Mouse (Mus musculus) limb, embryonic 13.5 days (tissue): ENCODE results near the gene Higd2a. TPM values are rescaled to one million over a fixed set of nuclear protein-coding genes. Genes with fewer than 3 reads are reported as not detected.

Experiments
- ATAC-seq: fragments of 200-750 bp; cut with Nextera tagmentation; 2 replicates; pipeline ENCODE4 v1.8.0; 2017; ENCODE audit warnings: low read depth, moderate number of reproducible peaks, moderate TSS enrichment; ENCODE audit not compliant: low FRiP score
- H3K27ac ChIP-seq: fragments of 300-500 bp; sonication (generic); 2 replicates; pipeline ENCODE4 v1.5.1; 2015; ENCODE audit warnings: inconsistent platforms, mild to moderate bottlenecking, moderate library complexity
- H3K27me3 ChIP-seq: fragments of 300-500 bp; sonication (generic); 2 replicates; pipeline ENCODE4 v1.6.1; 2015; ENCODE audit warnings: mild to moderate bottlenecking, inconsistent platforms
- H3K36me3 ChIP-seq: fragments of 300-500 bp; sonication (generic); 2 replicates; pipeline ENCODE4 v1.6.1; 2015; ENCODE audit warnings: inconsistent platforms, mild to moderate bottlenecking, moderate library complexity
- H3K4me1 ChIP-seq: fragments of 300-500 bp; sonication (generic); 2 replicates; pipeline ENCODE4 v1.6.1; 2015; ENCODE audit warnings: inconsistent platforms
- H3K4me2 ChIP-seq: fragments of 300-500 bp; sonication (generic); replicated peaks from 2 replicates; pipeline ENCODE4 v1.6.1; 2015; ENCODE audit warnings: inconsistent platforms, mild to moderate bottlenecking, moderate library complexity
- H3K4me3 ChIP-seq: fragments of 300-500 bp; sonication (generic); 2 replicates; pipeline ENCODE4 v1.5.1; 2015; ENCODE audit warnings: moderate library complexity, mild to moderate bottlenecking, inconsistent platforms
- H3K9ac ChIP-seq: fragments of 300-500 bp; sonication (generic); 2 replicates; pipeline ENCODE4 v1.6.1; 2015; ENCODE audit warnings: mild to moderate bottlenecking, inconsistent platforms
- H3K9me3 ChIP-seq: fragments of 300-500 bp; sonication (generic); 2 replicates; pipeline ENCODE4 v1.6.1; 2016; ENCODE audit warnings: inconsistent platforms
- WGBS: fragments of 180-500 bp; shearing (Covaris S2); methylation state at CpG from one replicate; pipeline ENCODE4 v1.1.7; 2015; 5-methylcytosine and 5-hydroxymethylcytosine counted together
- microRNA-seq: library from miRNA; unstranded; fragments of <30 nt; microRNA quantifications from one replicate; pipeline ENCODE4, GENCODE M21; 2016
- polyA plus RNA-seq: library from polyadenylated mRNA; unstranded; fragments of >200 nt; fragmentation: Nextera tagmentation; extraction: Ambion mirVana; gene quantifications from 2 replicates; pipeline ENCODE4 v1.2.1, GENCODE M21; 2015

The Higd2a gene
- polyA plus RNA-seq, 1 experiment from 2014 or later: 165 TPM

DNA sequence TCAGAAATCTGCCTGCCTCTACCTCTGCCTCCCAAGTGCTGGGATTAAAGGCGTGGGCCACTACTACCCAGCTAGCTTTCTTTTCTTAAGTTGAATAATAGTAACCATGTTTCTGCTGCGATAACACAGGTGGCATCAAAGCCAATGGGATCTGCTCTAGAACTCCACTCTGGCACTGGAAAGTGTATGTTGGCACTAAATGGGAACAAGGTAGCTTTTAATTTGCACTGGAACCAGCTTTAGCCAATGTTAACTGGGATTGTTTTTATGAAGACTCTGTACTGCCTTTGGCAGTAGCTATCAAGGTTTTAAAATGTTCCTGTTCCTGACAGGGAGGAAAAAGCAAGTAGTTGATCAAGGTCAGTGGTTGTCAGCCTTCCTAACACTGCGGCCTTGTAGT, 45.0 kb downstream of the Higd2a start:
- no peak for ATAC-seq
- peaks cover 60% of the 10 kb centered on the region for H3K36me3 ChIP-seq
- 95% methylated on average over 3 of the region's 3 CpGs for WGBS
- no peak overlapping the region for H3K9ac ChIP-seq
- H3K27me3 ChIP-seq: no peaks in the 10 kb centered on the region
- no peaks in the 10 kb centered on the region for H3K4me1 ChIP-seq
- no peak overlapping the region for H3K4me3 ChIP-seq
- H3K4me2 ChIP-seq: no peak overlapping the region
- no peaks in the 10 kb centered on the region for H3K9me3 ChIP-seq
- no peak overlapping the region for H3K27ac ChIP-seq

Small RNA genes lying within 50 kb of the gene (microRNA-seq; reads per million reads assigned to microRNA genes)
- not detected for gene Gm24195

Other genes starting within 250 kb of the Higd2a start
- gene Cplx2, start 218.9 kb upstream of the Higd2a start, polyA plus RNA-seq: 3.8 and 4.0 TPM in 2 replicates
- gene Thoc3, start 121.4 kb upstream of the Higd2a start, polyA plus RNA-seq: 131 and 142 TPM in 2 replicates
- gene Simc1, start 86.4 kb upstream of the Higd2a start, polyA plus RNA-seq: 16.2 and 17.4 TPM in 2 replicates
- gene 4833439L19Rik, start 24.8 kb upstream of the Higd2a start, polyA plus RNA-seq: 150 and 156 TPM in 2 replicates
- 33.6 and 39.5 TPM in 2 replicates for gene Arl10, start 15.2 kb upstream of the Higd2a start, polyA plus RNA-seq
- 91.5 and 91.9 TPM in 2 replicates for gene Nop16, start 117 bp upstream of the Higd2a start, polyA plus RNA-seq
- gene Cltb, start 21.1 kb downstream of the Higd2a start, polyA plus RNA-seq: 30.3 and 31.2 TPM in 2 replicates
- 85.8 and 90.0 TPM in 2 replicates for gene Faf2, start 31.6 kb downstream of the Higd2a start, polyA plus RNA-seq
- gene Rnf44, start 103.7 kb downstream of the Higd2a start, polyA plus RNA-seq: 57.3 and 60.4 TPM in 2 replicates
- 0.05 TPM in 2 replicates for gene Cdhr2, start 111.3 kb downstream of the Higd2a start, polyA plus RNA-seq
- gene Gprin1, start 159.7 kb downstream of the Higd2a start, polyA plus RNA-seq: 0.15 and 0.20 TPM in 2 replicates
- not detected in 2 replicates for gene Sncb, start 176.4 kb downstream of the Higd2a start, polyA plus RNA-seq
- not detected in 2 replicates for gene Eif4e1b, start 193.8 kb downstream of the Higd2a start, polyA plus RNA-seq
- gene Tspan17, start 199.2 kb downstream of the Higd2a start, polyA plus RNA-seq: 4.7 and 4.9 TPM in 2 replicates